Mouse (Mus musculus) intestine, embryonic 14.5 days (tissue): ENCODE data around the gene Gria2. TPM values are rescaled to one million over a fixed set of nuclear protein-coding genes. Genes with fewer than 3 reads are reported as not detected.
A peak's percentile ranks its signal among the peaks of the same experiment; 100 is the strongest.

ENCODE experiments used
- ATAC-seq: fragments of 200-750 bp; cut with Nextera tagmentation; replicated peaks from 2 replicates; pipeline ENCODE4 v1.8.0; 2017; ENCODE audit warnings: low read depth, moderate number of reproducible peaks, moderate TSS enrichment, moderate library complexity; ENCODE audit not compliant: low FRiP score, low TSS enrichment
- DNase-seq: peaks from one replicate; pipeline ENCODE4 v3.0.0-alpha.2; 2018; ENCODE audit warnings: low spot score
- H3K27ac ChIP-seq: fragments of 300-500 bp; sonication (generic); 2 replicates; pipeline ENCODE4 v1.5.1; 2014; ENCODE audit warnings: low read depth, mild to moderate bottlenecking, control low read depth
- H3K27me3 ChIP-seq: fragments of 300-500 bp; sonication (generic); replicated peaks from 2 replicates; pipeline ENCODE4 v1.6.1; 2014; ENCODE audit warnings: low read length, control low read depth; ENCODE audit not compliant: control insufficient read depth, insufficient read depth
- H3K36me3 ChIP-seq: fragments of 300-500 bp; sonication (generic); 2 replicates; pipeline ENCODE4 v1.6.1; 2014; ENCODE audit warnings: low read length, control low read depth; ENCODE audit not compliant: control insufficient read depth, insufficient read depth
- H3K4me1 ChIP-seq: fragments of 300-500 bp; sonication (generic); replicated peaks from 2 replicates; pipeline ENCODE4 v1.6.1; 2014; ENCODE audit warnings: low read length, control low read depth, mixed read lengths; ENCODE audit not compliant: control insufficient read depth, insufficient read depth
- H3K4me2 ChIP-seq: fragments of 300-500 bp; sonication (generic); 2 replicates; pipeline ENCODE4 v1.6.1; 2014; ENCODE audit warnings: low read length
- H3K4me3 ChIP-seq: fragments of 300-500 bp; sonication (generic); 2 replicates; pipeline ENCODE4 v1.5.1; 2014; ENCODE audit warnings: low read depth, low read length, control low read depth, mixed read lengths
- H3K9ac ChIP-seq: fragments of 300-500 bp; sonication (generic); 2 replicates; pipeline ENCODE4 v1.6.1; 2014; ENCODE audit warnings: mild to moderate bottlenecking, low read length
- H3K9me3 ChIP-seq: fragments of 300-500 bp; sonication (generic); 2 replicates; pipeline ENCODE4 v1.6.1; 2016; ENCODE audit warnings: low read length, control low read depth; ENCODE audit not compliant: control insufficient read depth
- WGBS: fragments of 180-500 bp; shearing (Covaris S2); extraction: QIAGEN DNeasy Blood & Tissue Kit; methylation state at CpG from one replicate; pipeline ENCODE4 v1.1.7; 2014; 5-methylcytosine and 5-hydroxymethylcytosine counted together
- polyA plus RNA-seq: library from polyadenylated mRNA; unstranded; fragments of >200 nt; fragmentation: Nextera tagmentation; extraction: Ambion mirVana; gene quantifications from 2 replicates; pipeline ENCODE4 v1.2.1, GENCODE M21; 2014

Gene Gria2
- polyA plus RNA-seq, 1 experiment from 2014 or later, result 2.3 TPM

- Histone ChIP-seq H3K36me3 (no peaks in the 10 kb centered on the region), H3K9me3 (no peaks in the 10 kb centered on the region), H3K9ac (no peak overlapping the region), H3K4me1 (no peaks in the 10 kb centered on the region; the same call in 1 of the 2 replicates), H3K4me2 (no peak overlapping the region), H3K4me3 (no peak overlapping the region), H3K27me3 (peaks cover 6% of the 10 kb centered on the region), H3K27ac (no peak overlapping the region)
- ATAC-seq, result no peak
- no peak for DNase-seq
- 88% methylated on average over 2 of the region's 2 CpGs for WGBS
These were observed 7.4 kb downstream of the Gria2 start for GRCm38 (mm10) chr3:80795284-80795683.

DNA sequence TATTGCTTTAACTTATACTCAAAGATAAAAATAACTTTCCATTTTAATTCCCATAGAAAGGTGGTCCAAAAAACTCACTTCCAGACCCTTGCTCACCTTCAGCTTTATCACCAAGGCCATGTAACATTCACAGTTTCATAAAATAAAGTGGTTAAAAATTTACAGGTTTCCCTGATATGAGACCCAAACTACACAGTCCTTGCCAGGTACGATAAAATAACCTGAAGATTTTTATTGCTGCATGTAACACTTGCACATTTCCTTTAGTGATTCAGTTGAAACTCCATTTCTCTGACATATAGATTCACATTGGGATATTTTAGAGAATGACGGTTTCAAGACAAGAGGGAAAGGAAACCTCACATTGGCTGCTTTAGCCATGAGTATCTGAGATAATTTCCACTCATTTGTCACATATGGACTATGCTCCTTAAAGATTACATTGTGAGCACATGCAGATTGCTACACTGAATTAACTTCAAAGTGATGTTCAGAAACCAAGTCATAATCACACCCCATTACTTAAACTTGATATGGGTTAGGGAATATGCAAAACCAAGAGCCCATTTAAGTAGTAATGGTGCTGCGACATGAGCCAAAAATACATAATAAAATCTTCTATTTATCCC, 15.4 kb downstream of the Gria2 start:
- Histone ChIP-seq H3K4me2 (no peak overlapping the region), H3K4me1 (no peaks in the 10 kb centered on the region), H3K9me3 (no peaks in the 10 kb centered on the region), H3K27me3 (no peaks in the 10 kb centered on the region), H3K36me3 (no peaks in the 10 kb centered on the region), H3K9ac (no peak overlapping the region), H3K27ac (no peak overlapping the region), H3K4me3 (no peak overlapping the region)
- no peak for DNase-seq
- peak; percentile 58; the same call in 1 of the 2 replicates for ATAC-seq
- WGBS, result 74% methylated on average over 3 of the region's 3 CpGs

- Histone ChIP-seq H3K9ac (no peak overlapping the region), H3K36me3 (no peaks in the 10 kb centered on the region), H3K9me3 (no peaks in the 10 kb centered on the region), H3K4me2 (no peak overlapping the region), H3K4me1 (no peaks in the 10 kb centered on the region), H3K4me3 (no peak overlapping the region), H3K27me3 (no peaks in the 10 kb centered on the region), H3K27ac (no peak overlapping the region)
- no peak for DNase-seq
- no peak for ATAC-seq
These were observed 21.5 kb downstream of the Gria2 start for GRCm38 (mm10) chr3:80781144-80781530.

DNA sequence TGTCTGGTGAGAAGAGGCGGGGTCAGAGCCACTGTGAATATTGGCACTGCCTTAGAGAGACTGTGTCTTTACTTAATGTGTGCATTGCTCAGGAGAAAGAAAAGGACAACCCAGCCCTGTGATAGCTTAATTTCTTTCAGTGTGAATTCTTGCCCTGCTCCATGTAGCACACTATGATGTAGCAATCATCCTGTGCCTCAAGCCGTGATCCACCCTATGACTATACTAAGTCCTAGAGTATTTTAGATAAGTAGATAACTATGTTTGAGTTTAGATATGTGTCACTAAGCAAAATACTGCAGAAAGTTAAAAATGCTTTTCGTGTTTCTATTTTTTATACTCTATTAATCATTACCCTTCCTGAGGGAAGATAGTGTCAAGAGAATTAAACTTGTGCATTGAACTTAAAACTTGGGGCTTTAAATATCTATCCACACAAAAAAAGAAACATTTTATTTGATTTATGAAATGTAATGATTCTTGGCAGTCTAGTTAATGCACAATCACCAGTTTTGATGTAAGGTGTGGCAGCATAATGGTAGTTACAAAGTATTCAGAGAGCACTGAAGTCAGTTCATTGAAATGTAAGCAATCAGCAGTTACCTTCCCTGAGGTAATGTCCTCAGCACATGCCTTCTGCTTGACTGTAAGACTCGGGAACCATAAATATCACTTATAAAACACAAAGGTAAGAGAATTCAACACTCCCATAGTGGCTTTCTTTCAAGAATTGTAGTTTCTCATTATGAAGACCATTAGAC, 22.1 kb downstream of the Gria2 start:
- ATAC-seq (no peak), DNase-seq (no peak)
- Histone ChIP-seq H3K27me3 (no peaks in the 10 kb centered on the region), H3K4me3 (no peak overlapping the region), H3K36me3 (no peaks in the 10 kb centered on the region), H3K27ac (no peak overlapping the region), H3K4me1 (no peaks in the 10 kb centered on the region), H3K9me3 (no peaks in the 10 kb centered on the region), H3K4me2 (no peak overlapping the region), H3K9ac (no peak overlapping the region)
- 78% methylated on average over 4 of the region's 4 CpGs for WGBS

GRCm38 (mm10) chr3:80776628-80777027, 26.0 kb downstream of the Gria2 start:
- H3K9me3 ChIP-seq, result no peaks in the 10 kb centered on the region
- no peak overlapping the region for H3K27ac ChIP-seq
- H3K4me1 ChIP-seq, result no peaks in the 10 kb centered on the region
- no peak overlapping the region for H3K4me2 ChIP-seq
- no peaks in the 10 kb centered on the region for H3K27me3 ChIP-seq
- H3K9ac ChIP-seq, result no peak overlapping the region
- DNase-seq (no peak), ATAC-seq (no peak)
- WGBS, result 69% methylated on average over 2 of the region's 2 CpGs
- no peaks in the 10 kb centered on the region for H3K36me3 ChIP-seq
- no peak overlapping the region for H3K4me3 ChIP-seq

- no peak overlapping the region for H3K27ac ChIP-seq
- no peaks in the 10 kb centered on the region for H3K36me3 ChIP-seq
- DNase-seq (no peak), ATAC-seq (no peak)
- H3K4me2 ChIP-seq, result no peak overlapping the region
- H3K4me1 ChIP-seq, result no peaks in the 10 kb centered on the region
- H3K27me3 ChIP-seq, result no peaks in the 10 kb centered on the region
- H3K9ac ChIP-seq, result no peak overlapping the region
- no peak overlapping the region for H3K4me3 ChIP-seq
- no peaks in the 10 kb centered on the region for H3K9me3 ChIP-seq
- WGBS, result 75% methylated on average over 4 of the region's 4 CpGs
These were observed 26.7 kb downstream of the Gria2 start for GRCm38 (mm10) chr3:80775971-80776370.

DNA sequence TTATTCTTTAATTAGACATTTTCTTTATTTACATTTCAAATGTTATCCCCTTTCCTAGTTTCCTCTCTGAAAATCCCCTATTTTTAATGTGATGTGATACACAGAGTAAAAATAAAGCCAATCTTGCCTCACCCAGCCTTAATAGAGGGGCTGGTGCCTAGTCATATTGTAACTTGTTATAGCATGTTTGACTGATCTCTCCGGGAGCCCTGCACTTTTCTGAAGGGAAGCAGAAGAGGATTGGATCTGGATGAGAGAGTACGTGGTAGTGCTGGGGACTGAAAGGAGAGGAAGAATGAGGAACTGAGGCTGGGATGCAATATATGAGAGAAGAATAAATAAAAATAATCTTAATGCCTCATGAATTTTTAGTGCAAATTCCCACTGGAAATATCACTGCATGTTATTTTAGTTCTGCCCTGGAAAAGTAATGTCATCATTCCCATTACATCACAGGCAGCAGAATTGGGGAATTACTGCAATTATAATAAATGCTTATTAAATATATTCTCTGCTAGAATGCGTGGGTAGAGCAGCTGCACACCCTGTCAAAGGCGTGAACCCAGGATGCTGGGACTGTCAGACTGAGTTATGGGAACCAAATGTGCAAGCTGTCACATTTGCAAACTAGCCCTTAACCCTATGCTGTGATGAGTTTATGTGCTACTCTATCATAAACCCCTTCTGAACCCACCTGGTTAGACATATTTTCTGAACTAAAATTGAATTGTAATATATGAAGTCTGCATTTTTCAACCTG, 28.4 kb downstream of the Gria2 start:
- Histone ChIP-seq H3K9me3 (no peaks in the 10 kb centered on the region), H3K36me3 (no peaks in the 10 kb centered on the region), H3K4me2 (no peak overlapping the region), H3K4me1 (no peaks in the 10 kb centered on the region), H3K27me3 (no peaks in the 10 kb centered on the region), H3K9ac (no peak overlapping the region), H3K4me3 (no peak overlapping the region), H3K27ac (no peak overlapping the region)
- 64% methylated on average over 4 of the region's 4 CpGs for whole genome bisulfite sequencing
- no peak for DNase-seq
- ATAC-seq, result no peak

GRCm38 (mm10) chr3:80773232-80773631, 29.4 kb downstream of the Gria2 start:
- ATAC-seq, result no peak
- Histone ChIP-seq H3K27ac (no peak overlapping the region), H3K4me1 (no peaks in the 10 kb centered on the region), H3K9ac (no peak overlapping the region), H3K4me3 (no peak overlapping the region), H3K36me3 (no peaks in the 10 kb centered on the region), H3K4me2 (no peak overlapping the region), H3K9me3 (no peaks in the 10 kb centered on the region), H3K27me3 (no peaks in the 10 kb centered on the region)
- 87% methylated on average over 4 of the region's 4 CpGs for WGBS
- no peak for DNase-seq
